Mouse (Mus musculus) thymus, adult 2 months (tissue): ENCODE measurements at regions not wholly inside any gene's neighbourhood (a gene's known extent, or its start where the extent isn't known, plus 50 kb on each side); places are given as distances from the start of the nearest gene placed in this dataset.

Source experiments
- CTCF ChIP-seq: fragments of 200-500 bp; IDR thresholded peaks from 2 replicates; pipeline ENCODE4 v1.5.1; 2012; ENCODE audit warnings: mild to moderate bottlenecking, control low read depth, low read length, moderate library complexity, borderline replicate concordance; ENCODE audit not compliant: control insufficient read depth, poor library complexity, insufficient read depth; ENCODE audit errors: extremely low read depth
- POLR2A ChIP-seq: fragments of 200-500 bp; IDR thresholded peaks from 2 replicates; pipeline ENCODE4 v1.6.1; 2012; ENCODE audit warnings: mild to moderate bottlenecking, low read length, control low read depth, moderate library complexity; ENCODE audit not compliant: control insufficient read depth, poor library complexity, insufficient read depth; ENCODE audit errors: extremely low read depth

GRCm38 (mm10) chr1:88968142-88968541 lies 102.1 kb upstream of the Sh3bp4 start:
- TF ChIP-seq POLR2A, result no peak
- TF ChIP-seq CTCF, result no peak
